Mouse (Mus musculus): ENCODE data around the gene Edem1. TPM values are rescaled to one million over a fixed set of nuclear protein-coding genes. Genes with fewer than 3 reads are reported as not detected.
"Not testable (repeated sequence)": the region's sequence is repeated elsewhere in the genome, so short reads cannot be mapped to it uniquely, and the experiment has no call there.

Edem1 gene
- total and polyA plus RNA-seq, 3 experiments, result 70.9 to 216 (median 157) TPM

- dilution Hi-C loops (cut with MboI; ENCODE audit: extremely low pct_ligation_motif_present, extremely low pct_unique_long_range_greater_than_20kb, low sequenced_read_pairs), result no loop called here
- Histone ChIP-seq H3K4me1 (ENCODE audit: control insufficient read depth in 1 of 2, insufficient read depth in 2 of 2) (peaks cover 0 to under 1% of the 10 kb centered on the region in 2 experiments; a peak in 1 of 4 replicates), H3K27ac (ENCODE audit: insufficient read depth, low read depth) (no peak overlapping the region), H3K27me3 (replicated peaks) (no peaks in the 10 kb centered on the region), H3K79me2 (replicated peaks; ENCODE audit: control insufficient read depth, extremely low read depth, insufficient read depth, poor library complexity, severe bottlenecking) (no peaks in the 10 kb centered on the region), H3K36me3 (replicated peaks in 1 of 2; ENCODE audit: control insufficient read depth in 1 of 2, insufficient read depth in 1 of 2, low read length in 1 of 2) (peaks cover 0 to 3% of the 10 kb centered on the region in 2 experiments), H3K9ac (ENCODE audit: insufficient read depth, low read depth) (no peak overlapping the region), H3K9me3 (replicated peaks; ENCODE audit: low read length) (no peaks in the 10 kb centered on the region), H3K4me2 (ENCODE audit: insufficient read depth, low read depth, poor library complexity, severe bottlenecking) (no peak overlapping the region), H3K4me3 (replicated peaks in 1 of 3; ENCODE audit: low read depth in 2 of 3, low read length in 2 of 3, poor library complexity in 1 of 3) (no peak overlapping the region)
- TF ChIP-seq GABPA (IDR thresholded peaks at IDR 0.05; ENCODE audit: insufficient replicate concordance, low read depth, low read length) (no peak), MAX (IDR thresholded peaks at IDR 0.05; ENCODE audit: low read length) (no peak), ZKSCAN1 (IDR thresholded peaks at IDR 0.05; ENCODE audit: borderline replicate concordance, low read depth, low read length) (no peak), RAD21 (IDR thresholded peaks at IDR 0.05; ENCODE audit: low read depth, low read length) (no peak)
- in situ Hi-C loops (cut with MboI; ENCODE audit: low pct_ligation_motif_present, low pct_unique_long_range_greater_than_20kb, low sequenced_read_pairs), result loop anchor here (25.0 kb wide), 1 partner anchor 296 kb away; no protein-coding TSS in a partner anchor
- DNase-seq (ENCODE audit: extremely low read depth), result no peak
These were observed 37.9 kb downstream of the Edem1 start for GRCm38 (mm10) chr6:108866317-108866716.

DNA sequence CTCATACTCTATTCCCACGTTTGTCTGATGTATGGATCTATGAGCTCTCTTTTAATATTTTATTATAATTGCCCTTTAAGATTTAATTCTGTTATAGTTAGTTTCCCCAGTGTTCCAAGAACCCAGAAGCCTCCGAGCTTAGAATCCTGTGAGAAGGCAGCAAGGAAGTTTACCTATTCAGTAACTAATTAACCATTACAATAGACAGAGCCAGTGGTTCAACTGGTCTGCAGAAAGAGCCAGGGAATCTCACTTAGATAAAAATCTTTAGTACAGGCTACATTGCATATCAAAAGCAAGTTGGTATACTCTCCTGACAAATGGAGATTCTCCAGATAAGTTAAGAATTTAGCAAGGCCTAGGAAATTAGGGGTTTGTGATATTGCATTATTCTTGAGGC lies 40.6 kb downstream of the Edem1 start:
- H3K79me2 ChIP-seq (replicated peaks; ENCODE audit: control insufficient read depth, extremely low read depth, insufficient read depth, poor library complexity, severe bottlenecking); H3K9ac ChIP-seq (ENCODE audit: insufficient read depth, low read depth); H3K36me3 ChIP-seq (replicated peaks in 1 of 2; ENCODE audit: control insufficient read depth in 1 of 2, insufficient read depth in 1 of 2, low read length in 1 of 2); H3K4me2 ChIP-seq (ENCODE audit: insufficient read depth, low read depth, poor library complexity, severe bottlenecking); dilution Hi-C loops (cut with MboI; ENCODE audit: extremely low pct_ligation_motif_present, extremely low pct_unique_long_range_greater_than_20kb, low sequenced_read_pairs); H3K4me3 ChIP-seq (replicated peaks in 1 of 3; ENCODE audit: low read depth in 2 of 3, low read length in 2 of 3, poor library complexity in 1 of 3); H3K4me1 ChIP-seq (ENCODE audit: control insufficient read depth in 1 of 2, insufficient read depth in 2 of 2); H3K27ac ChIP-seq (ENCODE audit: insufficient read depth, low read depth); H3K27me3 ChIP-seq (replicated peaks); DNase-seq (ENCODE audit: extremely low read depth); H3K9me3 ChIP-seq (replicated peaks; ENCODE audit: low read length): not testable (repeated sequence)
- in situ Hi-C loops (cut with MboI; ENCODE audit: low pct_ligation_motif_present, low pct_unique_long_range_greater_than_20kb, low sequenced_read_pairs), result loop anchor here (25.0 kb wide), 1 partner anchor 293 kb away; no protein-coding TSS in a partner anchor

DNA sequence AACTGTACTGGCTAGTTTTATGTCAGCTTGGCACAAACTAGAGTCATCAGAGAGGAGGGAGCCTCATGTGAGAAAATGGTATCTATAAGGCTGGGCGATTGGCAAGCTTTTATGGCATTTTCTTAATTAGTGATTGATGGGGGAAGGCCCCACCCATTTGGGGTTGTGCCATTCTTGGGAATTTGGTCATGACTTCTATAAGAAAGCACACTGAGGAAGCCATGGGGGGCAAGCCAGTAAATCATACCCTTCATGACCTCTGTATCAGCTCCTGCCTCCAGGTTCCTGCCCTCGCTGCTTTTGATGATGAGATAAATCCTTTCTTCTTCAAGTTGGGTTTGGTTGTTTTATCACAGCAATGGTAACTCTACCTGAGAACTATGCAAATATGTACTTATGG lies 42.0 kb downstream of the Edem1 start:
- Histone ChIP-seq H3K27me3 (replicated peaks) (no peaks in the 10 kb centered on the region), H3K4me1 (ENCODE audit: control insufficient read depth in 1 of 2, insufficient read depth in 2 of 2) (no peaks in the 10 kb centered on the region), H3K36me3 (replicated peaks in 1 of 2; ENCODE audit: control insufficient read depth in 1 of 2, insufficient read depth in 1 of 2, low read length in 1 of 2) (no peaks in the 10 kb centered on the region), H3K27ac (ENCODE audit: insufficient read depth, low read depth) (no peak overlapping the region), H3K9me3 (replicated peaks; ENCODE audit: low read length) (no peaks in the 10 kb centered on the region), H3K9ac (ENCODE audit: insufficient read depth, low read depth) (no peak overlapping the region), H3K4me2 (ENCODE audit: insufficient read depth, low read depth, poor library complexity, severe bottlenecking) (no peak overlapping the region), H3K79me2 (replicated peaks; ENCODE audit: control insufficient read depth, extremely low read depth, insufficient read depth, poor library complexity, severe bottlenecking) (no peaks in the 10 kb centered on the region), H3K4me3 (replicated peaks in 1 of 3; ENCODE audit: low read depth in 2 of 3, low read length in 2 of 3, poor library complexity in 1 of 3) (no peak overlapping the region)
- no peak for DNase-seq (ENCODE audit: extremely low read depth)
- in situ Hi-C loops (cut with MboI; ENCODE audit: low pct_ligation_motif_present, low pct_unique_long_range_greater_than_20kb, low sequenced_read_pairs) (loop anchor here (25.0 kb wide), 1 partner anchor 292 kb away; no protein-coding TSS in a partner anchor), dilution Hi-C loops (cut with MboI; ENCODE audit: extremely low pct_ligation_motif_present, extremely low pct_unique_long_range_greater_than_20kb, low sequenced_read_pairs) (no loop called here)
- TF ChIP-seq ZC3H11A (IDR thresholded peaks at IDR 0.05; ENCODE audit: low read depth, low read length), result no peak
- no peak for TF ChIP-seq E2F4 (IDR thresholded peaks at IDR 0.05; ENCODE audit: insufficient replicate concordance, low read depth, low read length)
- TF ChIP-seq TCF12 (IDR thresholded peaks at IDR 0.05; ENCODE audit: low read depth, low read length), result no peak
- TF ChIP-seq CHD2 (IDR thresholded peaks at IDR 0.05; ENCODE audit: low read length), result no peak
- no peak for TF ChIP-seq GABPA (IDR thresholded peaks at IDR 0.05; ENCODE audit: insufficient replicate concordance, low read depth, low read length)
- no peak for TF ChIP-seq JUND (conservative IDR thresholded peaks at IDR 0.05; ENCODE audit: low read depth, low read length)
- TF ChIP-seq MAFK (IDR thresholded peaks at IDR 0.05; ENCODE audit: insufficient replicate concordance, low read length), result no peak
- no peak for TF ChIP-seq USF1 (IDR thresholded peaks at IDR 0.05; ENCODE audit: low read depth, low read length)
- no peak for TF ChIP-seq ZKSCAN1 (IDR thresholded peaks at IDR 0.05; ENCODE audit: borderline replicate concordance, low read depth, low read length)
- no peak for TF ChIP-seq PAX5 (IDR thresholded peaks at IDR 0.05; ENCODE audit: low read length)
- no peak for TF ChIP-seq ZMIZ1 (IDR thresholded peaks at IDR 0.05; ENCODE audit: low read depth, low read length)
